Mouse (Mus musculus) thymus, postnatal 36 days (tissue): Measurements from ENCODE around the gene Mum1.

ENCODE experiments used
- DNase-seq, 2 experiments: peaks; one replicate each; pipeline ENCODE4 v3.0.0; 2022; ENCODE audit warnings: mixed read lengths in 2 of 2

Gene Mum1

GRCm38 (mm10) chr10:80273847-80274246 lies 47.6 kb downstream of the Mum1 start:
- DNase-seq, result no peak

- no peak for DNase-seq
These were observed 50.0 kb downstream of the Mum1 start for GRCm38 (mm10) chr10:80276238-80276637.

- no peak for DNase-seq
These were observed 52.2 kb downstream of the Mum1 start for GRCm38 (mm10) chr10:80278390-80278789.

- DNase-seq, result no peak
These were observed 53.0 kb downstream of the Mum1 start for GRCm38 (mm10) chr10:80279273-80279672.

- DNase-seq, result no peak
These were observed 55.1 kb downstream of the Mum1 start for GRCm38 (mm10) chr10:80281304-80281703.

GRCm38 (mm10) chr10:80281921-80282371 lies 55.7 kb downstream of the Mum1 start:
- DNase-seq, result no peak

GRCm38 (mm10) chr10:80282481-80283441 lies 56.5 kb downstream of the Mum1 start:
- DNase-seq, result no peak

- DNase-seq, result no peak
These were observed 59.2 kb downstream of the Mum1 start for GRCm38 (mm10) chr10:80285222-80286070.

GRCm38 (mm10) chr10:80288097-80288496 lies 61.9 kb downstream of the Mum1 start:
- DNase-seq, result no peak

- DNase-seq, result no peak
These were observed 62.4 kb downstream of the Mum1 start for GRCm38 (mm10) chr10:80288657-80289056.

- peak; percentile 93 to 95 for DNase-seq
These were observed 66.3 kb downstream of the Mum1 start, which contains the start of gene Rps15 for GRCm38 (mm10) chr10:80292251-80293146. TSS of gene Rps15 (plus strand) at chr10:80292453.

GRCm38 (mm10) chr10:80293325-80293724 lies 67.1 kb downstream of the Mum1 start:
- no peak for DNase-seq
